Mouse (Mus musculus): ENCODE data around the gene Cers4. TPM values are rescaled to one million over a fixed set of nuclear protein-coding genes. Genes with fewer than 3 reads are reported as not detected.

The Cers4 gene
- polyA plus RNA-seq (2012; rRNA removed; ENCODE audit: low replicate concordance) = 30.8 and 65.2 TPM in 2 replicates

GRCm38 (mm10) chr8:4492851-4493685, at the start of gene Cers4:
Gene Cers4 (plus strand): TSS chr8:4493026.

Other genes with a start within 250 kb of the Cers4 start
- gene Tgfbr3l, start 244.8 kb upstream of the Cers4 start, polyA plus RNA-seq (2012; rRNA removed; ENCODE audit: low replicate concordance) = 45.2 and 99.3 TPM in 2 replicates
- 36.5 and 40.7 TPM in 2 replicates for gene Snapc2, start 239.9 kb upstream of the Cers4 start, polyA plus RNA-seq (2012; rRNA removed; ENCODE audit: low replicate concordance)
- 11.0 and 12.4 TPM in 2 replicates for gene Ctxn1, start 233.8 kb upstream of the Cers4 start, polyA plus RNA-seq (2012; rRNA removed; ENCODE audit: low replicate concordance)
- gene Timm44, start 217.1 kb upstream of the Cers4 start, polyA plus RNA-seq (2012; rRNA removed; ENCODE audit: low replicate concordance) = 57.5 and 88.0 TPM in 2 replicates
- 2.4 and 5.1 TPM in 2 replicates for gene Ccl25, start 167.8 kb upstream of the Cers4 start, polyA plus RNA-seq (2012; rRNA removed; ENCODE audit: low replicate concordance)
- 30.0 and 36.5 TPM in 2 replicates for gene Elavl1, start 167.6 kb upstream of the Cers4 start, polyA plus RNA-seq (2012; rRNA removed; ENCODE audit: low replicate concordance)
- gene Zfp958, start 120.1 kb downstream of the Cers4 start, polyA plus RNA-seq (2012; rRNA removed; ENCODE audit: low replicate concordance) = 0.49 and 0.88 TPM in 2 replicates